Mouse (Mus musculus): Measurements from ENCODE around the gene Emd.
"Not testable (repeated sequence)": the region's sequence is repeated elsewhere in the genome, so short reads cannot be mapped to it uniquely, and the experiment has no call there.

The Emd gene

DNA sequence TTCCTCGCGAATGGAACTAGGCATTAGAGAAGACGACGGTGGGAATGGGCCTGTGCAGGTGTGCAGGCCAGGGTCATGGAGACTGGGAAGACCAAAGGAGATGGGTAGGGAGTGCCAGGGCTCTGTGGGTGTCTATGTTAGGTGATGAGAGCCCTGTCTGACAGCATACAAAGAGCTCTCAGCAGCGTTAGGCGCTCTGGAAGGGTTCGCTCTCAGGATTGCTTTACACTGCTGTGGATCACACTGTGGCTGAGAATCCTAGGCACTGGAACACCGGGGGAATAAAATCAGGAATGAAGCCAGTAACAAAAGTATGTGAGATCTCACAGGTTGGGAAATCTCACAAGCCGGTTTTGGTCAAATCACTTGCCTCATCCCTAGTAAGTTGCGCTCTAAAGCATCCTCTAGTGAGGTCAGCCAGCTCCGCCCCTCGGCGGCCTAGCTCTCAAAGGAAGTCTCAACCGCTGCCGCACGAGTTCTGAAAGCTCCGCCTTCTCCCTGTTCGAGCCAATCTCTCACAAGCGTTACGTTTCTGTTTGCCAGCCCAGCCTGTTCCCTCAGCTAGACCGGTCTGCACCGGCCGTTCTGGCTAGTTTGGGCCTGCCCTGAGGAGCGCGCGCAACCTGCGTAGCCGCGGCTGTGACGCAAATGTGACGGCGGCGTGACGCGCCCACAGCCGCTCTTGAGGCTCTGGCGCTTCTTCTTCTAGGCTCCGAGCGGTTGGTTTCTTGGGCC is at the start of gene Emd:
Gene Emd, plus strand, starts transcription at position 535 of the 735 bp plus-strand sequence.
- peak; percentile 74 to 86 for DNase-seq

DNA sequence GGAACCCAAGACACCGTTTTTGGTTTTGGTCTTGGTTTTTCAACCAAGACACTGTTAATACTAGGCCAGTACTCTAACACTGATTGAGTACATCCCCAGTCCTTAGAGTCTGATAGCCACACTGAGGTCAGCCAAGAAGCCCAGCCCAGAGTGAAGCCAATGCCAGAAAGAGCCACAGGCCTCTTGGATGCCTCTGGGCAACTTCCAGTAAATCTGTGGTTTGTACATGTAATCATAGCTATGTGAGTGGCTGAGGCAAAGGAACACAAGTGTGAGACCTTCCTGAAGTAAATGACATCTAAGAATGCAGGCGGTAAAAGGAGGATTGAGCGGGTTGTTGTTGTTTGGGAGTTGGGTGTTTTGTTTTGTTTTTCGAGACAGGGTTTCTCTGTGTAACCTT is 36.0 kb upstream of the Emd start:
- no peak for DNase-seq

DNA sequence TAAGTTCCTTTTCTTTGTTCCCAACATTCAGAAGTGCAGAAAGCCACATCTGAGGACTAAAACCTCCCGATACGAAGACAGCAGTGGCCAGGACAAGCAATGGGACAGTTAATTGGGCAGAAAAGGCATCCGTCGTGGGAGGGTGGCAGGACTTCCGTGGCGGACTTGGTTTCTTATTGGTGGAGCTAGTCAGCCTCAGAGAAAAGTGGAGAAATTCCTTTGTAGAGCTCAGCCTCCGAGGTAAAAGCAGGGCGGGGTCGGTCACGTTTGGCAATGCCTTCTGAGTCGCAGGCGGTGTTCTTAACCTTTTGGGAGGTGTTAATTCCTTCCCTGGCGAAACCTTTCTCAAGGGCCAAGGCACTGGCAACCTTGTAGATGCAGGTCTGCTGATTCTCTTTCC is 35.0 kb upstream of the Emd start:
- no peak for DNase-seq

- DNase-seq = not testable (repeated sequence)
These were observed 34.4 kb upstream of the Emd start for GRCm38 (mm10) chrX:74220099-74220498.

DNA sequence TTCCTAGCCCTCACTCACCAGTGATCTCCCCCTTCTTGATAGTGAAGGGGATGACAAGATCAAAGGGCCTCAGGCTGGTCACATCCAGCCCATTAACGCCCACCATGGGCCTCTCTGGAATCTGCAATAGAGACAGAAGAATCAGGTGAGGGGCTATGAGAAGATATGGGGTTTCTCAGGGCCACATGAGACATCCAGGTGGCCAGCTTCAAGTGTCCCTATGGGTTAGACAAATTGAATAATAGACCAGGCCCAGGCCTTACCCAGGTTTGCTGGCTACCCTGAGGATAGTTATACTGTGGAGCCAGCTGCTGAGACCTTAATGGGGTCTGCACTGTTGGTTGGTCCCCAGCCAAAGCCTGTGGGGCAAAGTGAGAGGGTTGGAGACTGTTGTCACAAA is 24.4 kb upstream of the Emd start:
- no peak for DNase-seq

DNA sequence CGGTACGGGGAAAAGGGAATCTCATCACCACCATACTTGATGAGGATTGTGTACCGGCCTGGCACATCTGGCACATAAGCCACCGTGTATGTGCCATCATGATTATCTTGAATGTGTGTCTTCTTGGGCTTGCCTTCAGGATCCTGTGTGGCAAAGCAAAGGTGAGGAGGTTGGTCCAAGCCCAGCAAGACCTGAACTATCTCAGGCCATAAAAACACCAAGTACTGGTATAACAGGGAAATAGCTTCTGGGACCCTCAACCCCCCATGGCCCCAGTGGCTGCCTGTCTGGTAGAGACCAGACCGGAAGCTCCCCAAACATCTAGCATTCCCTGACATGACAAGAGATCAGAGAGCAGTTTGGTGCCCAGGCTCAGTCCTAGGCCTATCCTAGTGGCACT is 21.3 kb upstream of the Emd start:
- no peak for DNase-seq

GRCm38 (mm10) chrX:74240332-74240731 is 14.2 kb upstream of the Emd start:
- no peak for DNase-seq

- no peak for DNase-seq
These were observed 11.1 kb upstream of the Emd start for GRCm38 (mm10) chrX:74243396-74243795.

DNA sequence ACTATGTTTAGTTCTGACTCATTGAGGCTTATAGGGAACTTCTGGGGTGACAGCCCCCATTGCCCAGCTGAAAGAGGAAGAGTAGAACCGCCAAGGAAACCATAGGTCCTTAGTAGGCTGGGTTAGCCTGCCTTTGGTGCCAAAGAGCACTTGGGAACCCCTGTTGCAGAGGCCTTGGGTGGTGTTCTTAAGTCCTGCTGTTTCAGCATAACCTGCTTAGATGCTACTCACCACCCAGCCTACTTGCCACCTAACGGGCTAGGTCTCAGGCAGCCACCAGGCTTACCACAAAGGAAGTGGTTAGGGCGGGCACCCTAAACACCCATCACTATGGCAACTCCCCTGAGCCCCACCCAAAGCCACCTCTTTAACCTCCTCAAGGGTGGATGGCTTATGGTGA is 10.7 kb upstream of the Emd start:
- DNase-seq = peak; percentile 72 to 82

- peak; percentile 59 to 68 for DNase-seq
These were observed 9.8 kb upstream of the Emd start for GRCm38 (mm10) chrX:74244614-74245083.

DNA sequence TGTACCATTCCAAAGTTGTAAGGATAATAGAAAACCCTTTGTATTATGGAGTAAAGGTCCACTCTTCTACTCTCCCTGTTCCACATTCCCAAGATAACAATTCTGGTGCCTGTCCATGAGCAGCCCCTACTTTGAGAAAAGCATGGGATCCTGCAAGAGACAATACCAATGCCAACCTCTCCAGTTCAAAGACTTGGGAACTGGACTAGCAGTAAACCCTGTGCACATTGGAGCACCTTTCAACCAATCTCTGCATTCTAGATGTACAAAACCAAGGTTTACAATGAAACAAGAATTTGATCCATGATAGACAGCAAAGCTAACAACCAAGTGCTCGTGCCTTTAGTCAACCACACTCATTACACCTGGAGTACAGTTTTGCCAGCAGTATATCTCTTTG is 9.4 kb upstream of the Emd start:
- DNase-seq = no peak

DNA sequence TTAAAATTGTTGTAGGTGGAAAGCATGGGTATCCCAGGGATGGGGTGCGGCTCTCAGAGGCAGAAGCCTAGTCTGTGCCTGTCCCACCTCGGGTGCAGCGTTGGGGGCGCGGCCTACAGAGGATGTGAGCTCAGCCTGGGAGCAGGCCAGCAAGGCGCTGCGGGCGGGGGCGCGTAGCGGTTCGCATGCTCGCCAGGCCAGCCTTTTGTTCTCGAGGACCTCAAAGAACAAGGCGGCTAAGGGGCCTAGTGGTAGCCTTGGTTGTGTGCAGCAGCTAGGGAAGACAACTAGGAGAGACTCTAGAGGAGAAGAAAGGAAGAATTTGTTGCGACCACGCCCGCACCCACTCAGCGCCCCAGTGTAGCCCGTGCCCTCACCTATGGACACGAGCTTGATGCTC is 8.8 kb upstream of the Emd start:
- DNase-seq = peak; percentile 61 to 66

- peak; percentile 79 to 88 for DNase-seq
These were observed 8.2 kb upstream of the Emd start for GRCm38 (mm10) chrX:74246213-74246681.

DNA sequence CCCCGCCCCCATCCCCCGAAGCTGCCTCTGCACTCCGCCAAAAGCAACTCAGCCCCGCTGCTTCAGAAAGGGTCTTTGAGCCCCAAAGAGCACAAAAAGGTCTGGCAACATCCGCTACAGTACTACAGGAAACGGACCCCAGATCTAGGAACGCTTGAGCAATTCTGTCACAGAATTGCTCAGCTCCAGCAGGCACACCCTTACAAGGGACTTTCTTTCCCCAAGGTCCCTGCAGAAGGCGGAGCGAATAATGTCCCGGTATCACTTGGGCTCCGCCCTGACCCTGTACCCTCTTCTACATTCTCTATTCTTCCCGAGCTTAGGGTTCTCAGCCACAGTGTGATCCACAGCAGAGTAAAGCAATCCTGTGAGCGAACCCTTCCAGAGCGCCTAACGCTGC is 7.8 kb upstream of the Emd start:
- no peak for DNase-seq

DNA sequence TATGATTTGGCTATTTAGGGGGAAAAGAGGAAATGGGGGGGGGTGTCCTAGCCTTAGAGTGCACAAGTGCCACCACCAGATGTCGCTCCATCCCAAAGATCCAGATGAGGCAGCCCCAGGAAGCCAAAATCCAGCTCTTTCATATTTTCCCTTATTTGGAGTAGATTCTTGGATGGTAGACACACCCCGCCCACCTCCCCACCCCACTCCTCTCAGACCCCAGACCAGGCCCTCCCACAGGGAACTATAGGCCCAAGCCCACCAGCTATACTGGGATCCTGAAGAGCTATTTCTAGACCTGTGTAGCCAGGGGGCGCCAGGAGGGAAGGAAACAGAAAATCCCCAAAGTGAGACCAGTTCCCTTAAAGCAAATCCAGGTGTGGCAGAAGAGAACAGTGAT is 5.8 kb upstream of the Emd start:
- DNase-seq = peak in 1 of 2 experiments; percentile 58

- DNase-seq = peak; percentile 36 to 50
These were observed 4.9 kb upstream of the Emd start, which contains the start of gene Flna for GRCm38 (mm10) chrX:74249615-74250014. TSS of gene Flna (minus strand) at chrX:74249820.

- no peak for DNase-seq
These were observed 540 bp downstream of the Emd start for GRCm38 (mm10) chrX:74254888-74255565.

DNA sequence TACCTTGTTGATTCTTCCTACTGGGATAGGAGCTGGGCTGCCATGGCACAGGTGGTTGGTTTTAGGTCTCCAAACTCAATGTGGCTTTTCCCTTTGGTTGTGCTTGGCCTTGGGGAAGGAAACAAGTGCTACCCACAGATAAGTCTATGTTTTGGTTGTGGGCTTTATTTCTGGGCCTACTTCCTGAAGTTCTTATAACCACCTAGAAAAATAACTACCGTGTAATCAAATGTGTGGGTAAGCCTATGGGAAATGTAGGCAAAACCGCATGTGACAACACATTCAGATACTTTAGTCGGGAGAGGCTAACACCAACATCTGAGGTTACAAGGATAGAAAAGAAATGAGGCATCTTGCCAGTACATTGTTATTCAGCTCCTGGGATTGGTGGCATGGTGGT is 3.3 kb downstream of the Emd start:
- no peak for DNase-seq

- DNase-seq = no peak
These were observed 15.2 kb downstream of the Emd start for GRCm38 (mm10) chrX:74269736-74270061.

GRCm38 (mm10) chrX:74270062-74270901 is 15.8 kb downstream of the Emd start, which contains the start of gene Rpl10:
TSS of gene Rpl10 (plus strand) at chrX:74270812.
- peak; percentile 84 to 91 for DNase-seq

DNA sequence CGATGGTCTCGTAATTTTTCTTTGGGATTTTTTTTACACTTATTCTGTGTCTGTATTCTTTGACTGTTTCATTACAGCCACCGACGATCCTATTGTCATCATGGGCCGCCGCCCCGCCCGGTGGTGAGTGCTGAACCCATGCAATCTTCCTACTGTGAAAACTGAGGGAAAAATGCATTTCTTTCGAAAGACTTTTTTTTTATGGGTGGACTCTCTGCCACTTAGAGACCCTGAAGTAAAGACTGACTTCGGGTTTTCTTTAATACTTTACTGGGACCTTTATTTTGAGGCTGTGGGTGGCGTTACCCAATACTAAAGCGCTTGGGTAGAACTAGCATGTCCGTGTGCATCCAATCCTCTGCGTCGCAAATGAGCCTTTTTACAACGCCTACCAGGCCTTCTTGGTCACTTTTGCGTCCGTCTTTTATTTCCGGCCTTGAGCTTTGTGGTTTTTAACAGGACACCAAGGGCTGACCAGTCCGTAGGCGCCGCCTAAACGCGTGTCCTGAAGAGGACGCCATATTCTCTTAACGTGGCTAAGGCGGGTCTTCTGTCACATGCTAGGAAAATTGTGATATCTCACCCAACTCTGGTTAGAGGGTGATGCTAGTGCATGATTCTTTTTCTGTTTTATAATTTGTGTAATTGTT is 16.5 kb downstream of the Emd start:
- no peak for DNase-seq

GRCm38 (mm10) chrX:74273422-74274322 is 19.2 kb downstream of the Emd start:
- no peak for DNase-seq

Measured in thymus, adult 18-20 months (tissue).